Mouse (Mus musculus) mouse trophoblast stem cell (cell line): ENCODE results near the gene Calhm3.

ENCODE experiments used
- in situ Hi-C, 2 experiments: fragments of 300-500 bp; cut with MseI, MboI; formaldehyde crosslinking; loops; 2 replicates in 1 of 2; 3 replicates in 1 of 2; pipeline ENCODE4 v1.15.1; 2025

The Calhm3 gene

GRCm38 (mm10) chr19:47157664-47158063, at the start of gene Calhm3:
Gene Calhm3, minus strand, starts transcription at chr19:47157764.
- in situ Hi-C loops, result no loop called here

GRCm38 (mm10) chr19:47206126-47206525, 48.6 kb upstream of the Calhm3 start:
- in situ Hi-C loops, result no loop called here

GRCm38 (mm10) chr19:47204653-47205052, 47.1 kb upstream of the Calhm3 start:
- in situ Hi-C loops, result no loop called here

GRCm38 (mm10) chr19:47203042-47203441, 45.5 kb upstream of the Calhm3 start:
- in situ Hi-C loops, result no loop called here

GRCm38 (mm10) chr19:47202429-47202828, 44.9 kb upstream of the Calhm3 start:
- in situ Hi-C loops, result no loop called here

GRCm38 (mm10) chr19:47201972-47202371, 44.4 kb upstream of the Calhm3 start:
- in situ Hi-C loops, result no loop called here

- in situ Hi-C loops, result no loop called here
These were observed 41.2 kb upstream of the Calhm3 start for GRCm38 (mm10) chr19:47198671-47199350.

GRCm38 (mm10) chr19:47192158-47192557, 34.6 kb upstream of the Calhm3 start:
- in situ Hi-C loops, result no loop called here

- in situ Hi-C loops, result no loop called here
These were observed 31.1 kb upstream of the Calhm3 start for GRCm38 (mm10) chr19:47188515-47189128.

- in situ Hi-C loops, result no loop called here
These were observed 29.1 kb upstream of the Calhm3 start for GRCm38 (mm10) chr19:47186514-47187275.

- in situ Hi-C loops, result no loop called here
These were observed 27.2 kb upstream of the Calhm3 start for GRCm38 (mm10) chr19:47184736-47185135.

GRCm38 (mm10) chr19:47184221-47184620, 26.7 kb upstream of the Calhm3 start:
- in situ Hi-C loops, result no loop called here

GRCm38 (mm10) chr19:47180011-47180410, 22.4 kb upstream of the Calhm3 start:
- in situ Hi-C loops, result no loop called here

GRCm38 (mm10) chr19:47179272-47179809, 21.8 kb upstream of the Calhm3 start:
- in situ Hi-C loops, result loop anchor here (5.0 to 10.0 kb wide), 2 partner anchors 75 to 78 kb away; no protein-coding TSS in a partner anchor

- in situ Hi-C loops, result loop anchor here (5.0 to 10.0 kb wide), 2 partner anchors 76 to 79 kb away; no protein-coding TSS in a partner anchor
These were observed 21.1 kb upstream of the Calhm3 start, which contains the start of gene Neurl1a for GRCm38 (mm10) chr19:47178431-47179271. Gene Neurl1a, plus strand, starts transcription at chr19:47178820.

- in situ Hi-C loops, result loop anchor here (5.0 to 10.0 kb wide), 2 partner anchors 77 to 79 kb away; no protein-coding TSS in a partner anchor
These were observed 20.4 kb upstream of the Calhm3 start for GRCm38 (mm10) chr19:47178001-47178400.

- in situ Hi-C loops, result loop anchor here (5.0 to 10.0 kb wide), 2 partner anchors 78 to 80 kb away; no protein-coding TSS in a partner anchor
These were observed 19.4 kb upstream of the Calhm3 start for GRCm38 (mm10) chr19:47176916-47177505.

- in situ Hi-C loops, result loop anchor here (5.0 to 10.0 kb wide), 2 partner anchors 79 to 82 kb away; no protein-coding TSS in a partner anchor
These were observed 17.9 kb upstream of the Calhm3 start for GRCm38 (mm10) chr19:47175472-47175871.

GRCm38 (mm10) chr19:47174515-47174914, 17.0 kb upstream of the Calhm3 start:
- in situ Hi-C loops, result loop anchor here in 1 of 2 experiments (10.0 kb wide), 1 partner anchor 80 kb away; no protein-coding TSS in a partner anchor

GRCm38 (mm10) chr19:47168793-47169412, 11.3 kb upstream of the Calhm3 start:
- in situ Hi-C loops, result loop anchor here in 1 of 2 experiments (5.0 kb wide), 1 partner anchor 47 kb away; no protein-coding TSS in a partner anchor
